Mouse (Mus musculus): ENCODE results near the gene Dnajc15. TPM values are rescaled to one million over a fixed set of nuclear protein-coding genes. Genes with fewer than 3 reads are reported as not detected.
"Not testable (repeated sequence)": the region's sequence is repeated elsewhere in the genome, so short reads cannot be mapped to it uniquely, and the experiment has no call there.

Dnajc15 gene
- polyA plus RNA-seq, 1 experiment from 2014 or later, result 64.9 TPM

GRCm38 (mm10) chr14:77889911-77890310 is 15.0 kb upstream of the Dnajc15 start:
- Histone ChIP-seq H3K27ac (ENCODE audit: low read length) (no peak overlapping the region), H3K4me2 (ENCODE audit: low read length) (no peak overlapping the region), H3K36me3 (ENCODE audit: control insufficient read depth, insufficient read depth) (no peaks in the 10 kb centered on the region), H3K4me3 (replicated peaks; ENCODE audit: low read length) (no peak overlapping the region), H3K4me1 (replicated peaks; ENCODE audit: control insufficient read depth, insufficient read depth, low read length) (no peaks in the 10 kb centered on the region), H3K27me3 (replicated peaks; ENCODE audit: control insufficient read depth, insufficient read depth, low read length) (no peaks in the 10 kb centered on the region), H3K9ac (replicated peaks; ENCODE audit: low read depth, low read length) (no peak overlapping the region), H3K9me3 (ENCODE audit: control insufficient read depth, low read length) (no peaks in the 10 kb centered on the region)
- WGBS, result 89% methylated on average over 7 of the region's 7 CpGs
- no peak for ATAC-seq

GRCm38 (mm10) chr14:77886941-77887340 is 12.0 kb upstream of the Dnajc15 start:
- no peaks in the 10 kb centered on the region for H3K36me3 ChIP-seq (ENCODE audit: control insufficient read depth, insufficient read depth)
- H3K4me2 ChIP-seq (ENCODE audit: low read length), result no peak overlapping the region
- no peak for ATAC-seq
- H3K27ac ChIP-seq (ENCODE audit: low read length), result no peak overlapping the region
- no peaks in the 10 kb centered on the region for H3K27me3 ChIP-seq (replicated peaks; ENCODE audit: control insufficient read depth, insufficient read depth, low read length)
- H3K9me3 ChIP-seq (ENCODE audit: control insufficient read depth, low read length), result no peaks in the 10 kb centered on the region
- no peak overlapping the region for H3K9ac ChIP-seq (replicated peaks; ENCODE audit: low read depth, low read length)
- H3K4me1 ChIP-seq (replicated peaks; ENCODE audit: control insufficient read depth, insufficient read depth, low read length), result peaks cover 8% of the 10 kb centered on the region
- H3K4me3 ChIP-seq (replicated peaks; ENCODE audit: low read length), result no peak overlapping the region
- 88% methylated on average over 4 of the region's 4 CpGs for WGBS

DNA sequence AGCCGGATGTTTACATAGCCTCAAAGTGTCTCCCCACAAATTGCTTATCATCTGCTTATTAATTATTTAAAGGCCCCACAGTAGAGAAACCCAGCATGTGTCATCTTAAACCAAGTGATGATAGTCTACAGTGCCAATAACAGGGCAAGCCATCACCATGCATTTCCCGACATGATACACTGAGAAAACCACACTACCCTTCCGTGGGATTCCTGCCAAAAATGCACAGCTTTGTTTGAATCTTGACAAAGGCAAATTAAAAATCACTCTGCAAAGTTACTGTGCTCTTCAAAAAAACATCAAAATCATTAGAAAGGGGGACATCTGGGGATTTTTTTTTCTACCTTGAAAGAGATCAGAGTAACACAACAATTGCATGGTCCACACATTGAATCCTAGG is 11.5 kb upstream of the Dnajc15 start:
- H3K9ac ChIP-seq (replicated peaks; ENCODE audit: low read depth, low read length), result no peak overlapping the region
- 44% methylated on average over 3 of the region's 3 CpGs for WGBS
- no peaks in the 10 kb centered on the region for H3K27me3 ChIP-seq (replicated peaks; ENCODE audit: control insufficient read depth, insufficient read depth, low read length)
- H3K9me3 ChIP-seq (ENCODE audit: control insufficient read depth, low read length), result no peaks in the 10 kb centered on the region
- ATAC-seq, result no peak
- no peaks in the 10 kb centered on the region for H3K36me3 ChIP-seq (ENCODE audit: control insufficient read depth, insufficient read depth)
- H3K4me1 ChIP-seq (replicated peaks; ENCODE audit: control insufficient read depth, insufficient read depth, low read length), result peaks cover 8% of the 10 kb centered on the region
- no peak overlapping the region for H3K27ac ChIP-seq (ENCODE audit: low read length)
- H3K4me2 ChIP-seq (ENCODE audit: low read length), result no peak overlapping the region
- H3K4me3 ChIP-seq (replicated peaks; ENCODE audit: low read length), result no peak overlapping the region

- peaks cover 8% of the 10 kb centered on the region for H3K4me1 ChIP-seq (replicated peaks; ENCODE audit: control insufficient read depth, insufficient read depth, low read length)
- H3K9ac ChIP-seq (replicated peaks; ENCODE audit: low read depth, low read length), result no peak overlapping the region
- no peak overlapping the region for H3K4me3 ChIP-seq (replicated peaks; ENCODE audit: low read length)
- no peaks in the 10 kb centered on the region for H3K9me3 ChIP-seq (ENCODE audit: control insufficient read depth, low read length)
- no peaks in the 10 kb centered on the region for H3K27me3 ChIP-seq (replicated peaks; ENCODE audit: control insufficient read depth, insufficient read depth, low read length)
- H3K36me3 ChIP-seq (ENCODE audit: control insufficient read depth, insufficient read depth), result no peaks in the 10 kb centered on the region
- H3K27ac ChIP-seq (ENCODE audit: low read length), result peak overlapping the region; percentile 51
- H3K4me2 ChIP-seq (ENCODE audit: low read length), result no peak overlapping the region
- ATAC-seq, result peak; percentile 47; the same call in 1 of the 2 replicates
- WGBS, result 23% methylated on average over 6 of the region's 6 CpGs
These were observed 7.7 kb upstream of the Dnajc15 start for GRCm38 (mm10) chr14:77882669-77883068.

- no peak overlapping the region for H3K9ac ChIP-seq (replicated peaks; ENCODE audit: low read depth, low read length)
- H3K9me3 ChIP-seq (ENCODE audit: control insufficient read depth, low read length), result no peaks in the 10 kb centered on the region
- whole genome bisulfite sequencing, result 65% methylated on average over 1 of the region's 1 CpGs
- H3K4me3 ChIP-seq (replicated peaks; ENCODE audit: low read length), result no peak overlapping the region
- peaks cover 8% of the 10 kb centered on the region for H3K4me1 ChIP-seq (replicated peaks; ENCODE audit: control insufficient read depth, insufficient read depth, low read length)
- no peaks in the 10 kb centered on the region for H3K27me3 ChIP-seq (replicated peaks; ENCODE audit: control insufficient read depth, insufficient read depth, low read length)
- H3K36me3 ChIP-seq (ENCODE audit: control insufficient read depth, insufficient read depth), result no peaks in the 10 kb centered on the region
- no peak overlapping the region for H3K27ac ChIP-seq (ENCODE audit: low read length)
- ATAC-seq, result no peak
- H3K4me2 ChIP-seq (ENCODE audit: low read length), result no peak overlapping the region
These were observed 7.1 kb upstream of the Dnajc15 start for GRCm38 (mm10) chr14:77881998-77882397.

DNA sequence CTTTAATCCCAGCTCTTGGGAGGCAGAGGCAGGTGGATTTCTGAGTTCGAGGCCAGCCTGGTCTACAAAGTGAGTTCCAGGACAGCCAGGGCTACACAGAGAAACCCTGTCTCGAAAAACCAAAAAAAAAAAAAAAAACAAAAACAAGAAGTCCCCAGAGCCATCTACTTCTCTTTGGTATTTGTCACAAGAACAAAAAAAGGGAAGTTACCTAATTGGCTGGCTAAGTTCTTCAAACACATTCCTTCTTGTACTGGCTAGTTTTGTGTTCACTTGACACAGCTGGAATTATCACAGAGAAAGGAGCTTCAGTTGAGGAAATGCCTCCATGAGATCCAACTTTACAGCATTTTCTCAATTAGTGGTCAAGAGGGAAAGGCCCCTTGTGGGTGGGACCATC is 3.0 kb upstream of the Dnajc15 start:
- H3K9ac ChIP-seq (replicated peaks; ENCODE audit: low read depth, low read length); H3K27ac ChIP-seq (ENCODE audit: low read length); H3K4me3 ChIP-seq (replicated peaks; ENCODE audit: low read length); H3K4me2 ChIP-seq (ENCODE audit: low read length); H3K36me3 ChIP-seq (ENCODE audit: control insufficient read depth, insufficient read depth); H3K27me3 ChIP-seq (replicated peaks; ENCODE audit: control insufficient read depth, insufficient read depth, low read length); H3K9me3 ChIP-seq (ENCODE audit: control insufficient read depth, low read length); ATAC-seq: not testable (repeated sequence)
- H3K4me1 ChIP-seq (replicated peaks; ENCODE audit: control insufficient read depth, insufficient read depth, low read length), result peaks cover 12% of the 10 kb centered on the region
- WGBS, result 58% methylated on average over 2 of the region's 2 CpGs

DNA sequence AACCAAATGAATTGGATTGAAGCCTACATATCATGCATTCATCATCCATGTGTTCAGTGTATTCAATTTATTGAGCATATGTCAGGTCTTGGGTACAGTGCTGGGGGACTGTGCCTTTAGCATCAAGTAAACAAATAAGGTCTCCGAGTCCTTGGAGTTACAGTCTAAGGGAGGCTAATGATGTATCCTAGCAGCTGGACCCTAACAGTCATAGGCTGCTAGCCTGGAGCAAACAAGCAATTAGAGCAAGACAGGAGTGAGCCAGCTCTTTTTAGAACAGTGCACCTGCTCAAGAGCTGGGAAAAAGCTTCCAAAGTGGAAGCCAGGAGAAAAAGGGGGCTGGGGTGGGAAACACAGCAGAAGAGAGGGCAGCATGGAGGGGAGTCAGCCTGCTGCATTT is 1.3 kb upstream of the Dnajc15 start:
- Histone ChIP-seq H3K4me1 (replicated peaks; ENCODE audit: control insufficient read depth, insufficient read depth, low read length) (peaks cover 8% of the 10 kb centered on the region), H3K9ac (replicated peaks; ENCODE audit: low read depth, low read length) (no peak overlapping the region), H3K27ac (ENCODE audit: low read length) (no peak overlapping the region), H3K4me3 (replicated peaks; ENCODE audit: low read length) (no peak overlapping the region), H3K27me3 (replicated peaks; ENCODE audit: control insufficient read depth, insufficient read depth, low read length) (no peaks in the 10 kb centered on the region), H3K4me2 (ENCODE audit: low read length) (no peak overlapping the region), H3K9me3 (ENCODE audit: control insufficient read depth, low read length) (no peaks in the 10 kb centered on the region), H3K36me3 (ENCODE audit: control insufficient read depth, insufficient read depth) (no peaks in the 10 kb centered on the region)
- WGBS, result 28% methylated on average over 1 of the region's 1 CpGs
- ATAC-seq, result peak; percentile 72

GRCm38 (mm10) chr14:77871380-77871975 is 3.4 kb downstream of the Dnajc15 start:
- Histone ChIP-seq H3K9me3 (ENCODE audit: control insufficient read depth, low read length) (no peaks in the 10 kb centered on the region), H3K4me3 (replicated peaks; ENCODE audit: low read length) (no peak overlapping the region), H3K4me2 (ENCODE audit: low read length) (no peak overlapping the region), H3K27me3 (replicated peaks; ENCODE audit: control insufficient read depth, insufficient read depth, low read length) (no peaks in the 10 kb centered on the region), H3K36me3 (ENCODE audit: control insufficient read depth, insufficient read depth) (no peaks in the 10 kb centered on the region; the same call in 1 of the 2 replicates), H3K4me1 (replicated peaks; ENCODE audit: control insufficient read depth, insufficient read depth, low read length) (peaks cover 8% of the 10 kb centered on the region), H3K9ac (replicated peaks; ENCODE audit: low read depth, low read length) (no peak overlapping the region), H3K27ac (ENCODE audit: low read length) (no peak overlapping the region)
- no peak for ATAC-seq
- 91% methylated on average over 6 of the region's 6 CpGs for WGBS

DNA sequence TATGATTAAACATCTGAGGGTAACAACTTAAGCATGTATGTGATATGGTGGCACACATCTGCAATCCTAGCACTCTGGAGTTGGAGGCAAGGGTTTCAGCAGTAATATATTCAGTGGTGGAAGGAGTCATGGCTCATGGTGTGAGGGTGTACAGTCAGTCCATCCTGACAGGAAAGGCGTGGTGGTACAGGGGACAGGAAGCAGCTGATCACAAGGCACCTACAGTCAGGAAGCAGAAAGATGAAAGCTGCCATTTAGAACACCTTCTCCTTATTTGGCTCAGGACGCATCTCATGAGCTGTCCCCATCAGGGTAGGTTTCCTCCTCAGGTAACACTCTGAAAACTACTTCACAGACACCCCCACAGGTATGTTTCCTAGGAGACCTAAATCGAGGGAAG is 4.0 kb downstream of the Dnajc15 start:
- Histone ChIP-seq H3K27ac (ENCODE audit: low read length) (no peak overlapping the region), H3K27me3 (replicated peaks; ENCODE audit: control insufficient read depth, insufficient read depth, low read length) (no peaks in the 10 kb centered on the region), H3K9ac (replicated peaks; ENCODE audit: low read depth, low read length) (no peak overlapping the region), H3K36me3 (ENCODE audit: control insufficient read depth, insufficient read depth) (no peaks in the 10 kb centered on the region; the same call in 1 of the 2 replicates), H3K9me3 (ENCODE audit: control insufficient read depth, low read length) (no peaks in the 10 kb centered on the region), H3K4me3 (replicated peaks; ENCODE audit: low read length) (no peak overlapping the region), H3K4me1 (replicated peaks; ENCODE audit: control insufficient read depth, insufficient read depth, low read length) (peaks cover 8% of the 10 kb centered on the region), H3K4me2 (ENCODE audit: low read length) (no peak overlapping the region)
- ATAC-seq, result no peak
- WGBS, result 93% methylated on average over 3 of the region's 3 CpGs

DNA sequence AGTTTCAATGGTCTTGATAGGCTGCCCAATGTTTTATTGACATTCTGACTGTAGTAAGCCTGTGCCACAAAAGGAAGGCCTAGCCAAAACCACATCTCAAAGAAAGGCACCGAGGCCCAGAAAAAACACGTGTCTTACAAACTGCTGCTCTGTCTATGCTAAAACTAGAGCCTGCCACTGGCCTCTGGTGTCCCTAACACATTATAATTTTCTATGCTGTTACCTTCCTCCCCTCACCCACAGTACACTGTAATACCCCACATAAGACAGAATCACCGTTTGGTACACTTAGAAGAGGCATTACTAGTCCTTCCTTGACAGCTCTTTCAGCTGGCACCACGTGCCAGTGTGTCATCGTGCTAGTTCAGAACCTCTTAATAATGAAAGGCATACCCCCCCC is 7.3 kb downstream of the Dnajc15 start:
- WGBS, result 83% methylated on average over 5 of the region's 5 CpGs
- H3K4me1 ChIP-seq (replicated peaks; ENCODE audit: control insufficient read depth, insufficient read depth, low read length), result peaks cover 3% of the 10 kb centered on the region; the same call in 1 of the 2 replicates
- no peak overlapping the region for H3K27ac ChIP-seq (ENCODE audit: low read length)
- no peak overlapping the region for H3K4me3 ChIP-seq (replicated peaks; ENCODE audit: low read length)
- no peak for ATAC-seq
- no peaks in the 10 kb centered on the region for H3K27me3 ChIP-seq (replicated peaks; ENCODE audit: control insufficient read depth, insufficient read depth, low read length)
- H3K9me3 ChIP-seq (ENCODE audit: control insufficient read depth, low read length), result no peaks in the 10 kb centered on the region
- no peak overlapping the region for H3K9ac ChIP-seq (replicated peaks; ENCODE audit: low read depth, low read length)
- H3K36me3 ChIP-seq (ENCODE audit: control insufficient read depth, insufficient read depth), result no peaks in the 10 kb centered on the region; the same call in 1 of the 2 replicates
- no peak overlapping the region for H3K4me2 ChIP-seq (ENCODE audit: low read length)
